Mouse (Mus musculus): ENCODE results near the gene Borcs5.

GRCm38 (mm10) chr6:134594569-134595442 lies 44.5 kb upstream of the Borcs5 start:
- no peak for TF ChIP-seq CTCF (IDR thresholded peaks at IDR 0.05; ENCODE audit: extremely low read depth, insufficient read depth, insufficient read length, insufficient replicate concordance)
- TF ChIP-seq POLR2A (IDR thresholded peaks at IDR 0.05; ENCODE audit: low read depth, low read length) = no peak

Measured in spleen, adult 2 months (tissue).